Mouse (Mus musculus) heart, adult 9 months (tissue): ENCODE data around the gene Rplp0.
A peak's percentile ranks its signal among the peaks of the same experiment; 100 is the strongest.

Experiments used
- DNase-seq, 2 experiments: peaks; one replicate each; pipeline ENCODE4 v3.0.0; 2022; ENCODE audit warnings: low spot score in 2 of 2

The Rplp0 gene

GRCm38 (mm10) chr5:115526456-115527202 is 32.6 kb upstream of the Rplp0 start:
- no peak for DNase-seq

DNA sequence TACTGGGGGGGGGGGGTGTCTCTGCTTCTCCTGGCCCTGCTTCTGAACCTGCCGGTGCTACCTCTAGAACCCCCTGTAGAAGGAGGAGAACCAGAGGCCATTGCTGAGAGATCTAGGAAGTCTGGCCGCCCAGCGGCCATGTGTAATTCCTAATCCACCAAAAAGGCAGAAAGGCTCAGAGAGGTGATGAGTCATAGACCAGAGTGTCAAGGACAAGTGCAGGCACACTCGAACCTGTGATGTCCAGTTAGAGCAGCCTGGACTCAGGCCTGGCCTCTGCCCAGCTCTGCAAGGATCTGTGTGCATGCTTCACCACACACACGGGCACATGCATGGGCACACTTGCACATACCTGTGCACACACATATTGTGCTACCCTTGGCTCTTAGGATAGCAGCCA is 31.1 kb upstream of the Rplp0 start:
- no peak for DNase-seq

GRCm38 (mm10) chr5:115529364-115529741 is 29.9 kb upstream of the Rplp0 start:
- DNase-seq = no peak

GRCm38 (mm10) chr5:115529742-115530446 is 29.4 kb upstream of the Rplp0 start:
- DNase-seq = peak; percentile 37 to 72

GRCm38 (mm10) chr5:115530447-115530809 is 28.8 kb upstream of the Rplp0 start:
- DNase-seq = no peak

- DNase-seq = peak; percentile 88 to 90
Observed at GRCm38 (mm10) chr5:115531671-115532270, 27.5 kb upstream of the Rplp0 start.

GRCm38 (mm10) chr5:115534290-115534731 is 25.0 kb upstream of the Rplp0 start:
- peak; percentile 77 to 82 for DNase-seq

GRCm38 (mm10) chr5:115534856-115535255 is 24.4 kb upstream of the Rplp0 start:
- peak in 1 of 2 experiments; percentile 64 for DNase-seq

DNA sequence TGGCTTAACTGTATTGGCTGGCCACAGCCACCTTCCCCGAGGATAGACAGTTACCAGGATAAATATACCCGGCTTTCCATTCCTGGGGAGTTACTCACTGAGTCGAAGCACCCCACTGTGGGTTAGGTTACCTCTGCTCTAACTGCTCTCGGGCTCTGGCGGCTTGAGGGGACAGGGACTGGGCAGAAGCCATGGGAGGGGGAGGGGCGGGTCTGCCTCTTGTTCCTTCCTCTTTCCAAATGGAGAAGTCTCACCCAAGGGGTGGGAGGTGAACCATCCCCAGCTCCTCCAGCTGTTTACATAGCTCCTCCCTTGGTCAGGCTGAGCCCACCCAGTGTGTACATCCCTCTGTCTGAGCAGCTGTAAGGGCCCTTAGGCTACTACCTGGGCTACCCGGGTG is 23.6 kb upstream of the Rplp0 start:
- peak in 1 of 2 experiments; percentile 56 for DNase-seq

DNA sequence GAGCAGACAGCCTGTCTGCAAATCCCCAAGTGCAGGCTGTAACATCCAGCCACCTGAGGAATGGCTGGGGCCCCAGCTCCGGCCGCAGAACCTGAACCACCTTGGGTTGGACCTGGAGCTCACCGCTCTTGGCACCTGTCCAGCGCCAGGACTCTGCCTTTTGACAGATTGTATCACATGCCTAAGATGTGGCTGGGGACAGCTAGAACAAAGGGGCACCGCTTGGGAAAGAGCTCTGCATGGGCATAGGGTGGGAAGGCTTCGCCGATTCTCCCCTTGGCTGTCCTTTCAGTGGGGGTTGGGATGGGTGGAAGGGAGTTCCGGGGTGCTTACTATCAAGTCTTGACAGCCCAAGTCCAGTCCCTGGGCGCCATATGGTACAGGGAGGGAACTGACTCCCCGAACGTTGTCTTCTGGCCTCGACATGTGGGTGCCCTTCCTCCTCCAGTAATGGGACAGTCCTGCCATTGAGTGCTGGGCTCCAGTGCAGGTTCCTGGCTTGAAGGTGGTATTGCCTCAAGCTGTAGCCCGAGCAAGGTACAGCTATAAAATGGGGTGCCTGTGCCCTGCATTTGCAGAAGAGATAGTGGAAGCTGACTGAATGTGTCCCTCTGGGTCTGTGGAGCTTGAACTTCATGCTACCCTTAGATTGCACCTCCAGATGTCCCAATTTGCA is 21.1 kb upstream of the Rplp0 start:
- no peak for DNase-seq

DNA sequence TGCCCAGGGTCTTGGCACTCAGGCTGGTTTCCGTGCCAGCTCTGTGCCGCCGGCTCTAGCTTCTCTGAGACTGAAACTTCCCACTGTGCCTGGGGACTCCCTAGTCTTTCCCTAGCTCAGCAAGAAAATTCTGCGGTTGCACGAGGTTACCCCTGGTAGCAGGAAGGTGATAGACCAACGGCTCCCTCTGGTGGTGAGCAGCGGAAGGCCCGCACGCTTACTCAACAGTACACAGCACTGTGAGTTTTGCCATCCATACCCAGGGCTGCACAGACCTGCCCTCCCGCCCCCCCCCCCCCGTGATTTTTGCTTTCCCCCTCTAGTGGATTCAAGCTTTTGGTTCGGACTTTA is 20.6 kb upstream of the Rplp0 start:
- peak; percentile 82 to 90 for DNase-seq

- DNase-seq = no peak
Observed at GRCm38 (mm10) chr5:115542635-115543384, 16.5 kb upstream of the Rplp0 start.

DNA sequence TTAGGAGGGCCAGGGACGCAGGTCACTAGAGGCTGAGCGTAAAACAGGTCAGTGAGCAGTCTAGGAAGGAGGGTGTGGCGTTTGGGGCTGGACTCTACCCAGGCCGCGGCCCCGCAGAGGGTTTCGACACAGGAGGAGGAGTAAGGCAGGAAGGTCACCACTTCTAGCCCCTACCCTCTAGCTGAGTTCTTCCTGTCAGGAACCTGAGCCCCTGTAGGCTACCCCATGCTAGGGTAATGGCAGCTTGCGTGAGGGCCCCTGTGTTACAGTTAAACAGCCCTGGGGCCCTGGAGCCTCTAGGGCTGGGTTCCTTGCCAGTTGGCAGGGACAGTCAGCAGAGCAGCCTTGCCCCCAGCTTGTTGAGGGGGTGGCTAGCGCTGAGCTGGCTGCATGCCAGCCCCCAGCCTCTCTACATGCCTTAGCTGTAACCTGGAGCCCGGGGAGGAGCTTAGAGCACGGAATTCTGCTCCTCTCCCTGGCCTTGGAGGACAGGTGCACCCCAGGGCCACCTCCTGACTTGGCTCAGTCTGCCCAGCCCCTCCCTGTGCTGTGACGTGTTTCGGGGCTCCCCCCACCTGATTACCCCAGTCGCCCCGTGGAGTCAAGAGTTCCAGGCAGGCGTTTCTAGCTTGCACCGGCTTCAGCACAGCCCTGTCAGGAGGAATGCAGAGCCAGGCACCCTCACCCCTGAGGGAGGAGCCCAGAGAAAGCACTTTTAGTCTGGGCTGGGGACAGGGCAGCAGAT is 15.6 kb upstream of the Rplp0 start:
- DNase-seq = peak; percentile 63 to 70

- DNase-seq = no peak
Observed at GRCm38 (mm10) chr5:115544655-115545185, 14.5 kb upstream of the Rplp0 start.

DNA sequence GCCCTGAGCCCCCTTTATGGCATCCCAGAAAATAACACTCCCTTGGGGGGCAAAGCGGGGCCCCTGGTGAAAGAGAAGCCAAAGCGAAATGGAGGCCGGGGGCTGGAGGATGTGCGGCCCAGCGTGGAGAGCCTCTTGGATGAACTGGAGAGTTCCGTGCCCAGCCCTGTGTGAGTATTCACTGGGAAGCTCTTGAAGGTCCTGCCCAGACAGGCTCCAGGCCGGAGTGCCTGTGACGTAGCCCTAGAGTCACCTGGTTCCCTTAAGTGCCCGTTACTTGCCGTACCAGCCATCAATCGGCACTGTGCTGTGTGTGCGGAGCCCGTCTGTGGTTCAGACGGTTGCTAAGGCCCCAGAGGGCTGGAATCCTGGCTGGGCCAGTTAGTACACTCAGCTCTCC is 13.6 kb upstream of the Rplp0 start:
- no peak for DNase-seq

DNA sequence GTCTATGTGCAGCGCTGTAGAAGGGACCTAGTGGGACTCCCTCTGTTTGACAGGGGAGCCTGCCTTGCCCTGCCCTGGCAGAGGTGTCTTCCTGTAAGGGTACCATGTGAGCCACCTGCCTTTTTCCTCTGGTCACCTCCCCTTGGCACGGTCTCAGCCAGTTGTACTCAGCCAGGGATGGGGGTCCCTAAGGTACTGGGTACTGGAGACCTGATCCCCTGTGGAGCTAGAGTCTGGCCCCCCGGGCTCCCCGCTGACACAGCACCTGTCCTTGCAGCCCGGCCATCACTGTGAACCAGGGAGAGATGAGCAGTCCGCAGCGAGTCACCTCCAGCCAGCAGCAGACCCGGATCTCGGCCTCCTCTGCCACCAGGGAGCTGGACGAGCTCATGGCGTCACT is 12.7 kb upstream of the Rplp0 start:
- DNase-seq = no peak

DNA sequence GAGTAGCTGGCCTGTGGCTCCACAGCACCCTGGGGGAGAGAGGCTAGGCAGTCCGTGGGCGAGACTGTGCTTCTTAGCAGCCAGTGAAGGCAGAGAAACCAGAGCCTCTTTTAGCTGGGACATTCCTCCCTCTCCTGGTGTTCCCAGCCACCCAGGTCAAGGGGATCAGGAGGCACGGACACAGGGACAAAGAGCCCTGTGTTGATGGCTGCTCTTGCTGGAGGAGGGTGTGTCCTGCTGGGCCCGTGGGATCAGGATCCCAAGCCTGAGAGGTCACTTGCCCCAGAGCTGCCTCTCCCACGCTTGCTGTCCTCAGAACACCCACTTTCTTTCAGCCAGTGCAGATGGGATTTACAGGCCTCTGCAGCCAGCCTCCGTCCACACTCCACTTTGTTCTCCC is 12.3 kb upstream of the Rplp0 start:
- DNase-seq = no peak

- DNase-seq = no peak
Observed at GRCm38 (mm10) chr5:115547421-115547820, 11.8 kb upstream of the Rplp0 start.

DNA sequence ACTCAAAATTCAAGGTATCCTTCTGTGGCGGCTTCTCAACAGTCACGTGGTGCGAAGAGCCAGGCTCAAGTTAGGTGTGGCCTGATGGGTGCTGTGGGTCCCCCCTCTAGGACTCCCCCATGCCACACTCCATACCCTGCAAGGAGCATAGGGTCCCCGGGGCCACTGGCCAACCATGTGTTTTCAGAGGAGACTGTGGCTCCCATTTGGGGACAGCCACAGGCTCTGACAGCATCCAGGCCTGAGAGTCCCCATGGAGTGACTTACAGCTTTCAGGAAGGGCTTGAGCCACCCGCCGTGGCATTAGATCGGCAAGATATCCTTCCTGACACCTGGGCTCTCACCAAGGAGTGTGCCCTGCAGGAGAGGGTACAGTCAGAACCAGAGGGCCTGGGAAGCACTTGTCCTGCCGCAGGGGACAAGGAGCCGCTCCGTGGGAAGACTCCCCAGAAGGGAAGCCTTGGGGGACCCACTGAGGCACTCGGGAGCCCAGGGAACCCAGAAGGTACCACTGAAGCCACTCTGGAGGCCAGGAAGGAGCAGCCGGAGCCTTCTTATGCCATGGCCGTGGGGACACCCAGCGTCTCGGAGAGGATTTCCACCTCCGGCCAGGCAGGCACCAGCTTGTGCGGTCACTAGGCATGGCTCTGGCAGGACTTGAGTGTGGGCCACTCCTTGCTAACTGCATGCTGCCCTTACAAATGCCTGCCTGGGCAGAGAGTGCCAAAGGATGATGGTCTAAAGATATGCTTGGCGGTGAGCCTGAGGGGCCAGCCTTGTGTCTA is 10.6 kb upstream of the Rplp0 start:
- DNase-seq = no peak

DNA sequence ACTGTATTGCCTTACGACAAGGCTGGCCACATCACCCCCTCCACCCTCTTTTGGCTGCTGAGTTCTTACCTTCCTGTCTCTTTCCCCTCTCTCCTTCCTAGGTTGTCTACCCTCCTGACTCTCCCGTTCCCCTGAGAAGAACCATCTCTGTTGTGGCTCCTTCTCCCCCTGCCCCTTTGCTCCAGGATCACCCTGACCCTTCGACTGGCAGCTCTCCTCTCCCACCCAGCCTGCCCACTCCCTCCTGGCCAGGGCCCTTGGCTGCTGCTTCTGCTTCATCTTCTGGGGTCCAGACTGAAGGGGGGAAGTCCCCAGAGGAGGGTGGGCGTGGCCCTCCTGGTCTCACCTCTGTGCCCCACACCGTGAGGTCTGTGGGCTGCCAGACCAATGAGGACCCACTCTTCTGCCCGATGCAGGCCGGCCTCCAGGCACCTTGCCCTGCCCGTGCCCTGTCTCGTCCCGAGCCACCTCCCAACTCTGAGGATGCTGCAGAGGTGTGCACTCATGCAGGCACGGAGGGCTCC is 8.7 kb upstream of the Rplp0 start:
- DNase-seq = no peak
